Mouse (Mus musculus) G1E (cell line): ENCODE measurements around the gene Arhgap35.

Experiments
- CTCF ChIP-seq: IDR thresholded peaks from 2 replicates; pipeline ENCODE4 v1.5.1; 2012; ENCODE audit warnings: low read depth, low read length, inconsistent platforms, mixed read lengths
- TAL1 ChIP-seq: conservative IDR thresholded peaks from 2 replicates; pipeline ENCODE4 v1.6.1; 2012; ENCODE audit warnings: low read depth, low read length, inconsistent platforms, mixed read lengths

DNA sequence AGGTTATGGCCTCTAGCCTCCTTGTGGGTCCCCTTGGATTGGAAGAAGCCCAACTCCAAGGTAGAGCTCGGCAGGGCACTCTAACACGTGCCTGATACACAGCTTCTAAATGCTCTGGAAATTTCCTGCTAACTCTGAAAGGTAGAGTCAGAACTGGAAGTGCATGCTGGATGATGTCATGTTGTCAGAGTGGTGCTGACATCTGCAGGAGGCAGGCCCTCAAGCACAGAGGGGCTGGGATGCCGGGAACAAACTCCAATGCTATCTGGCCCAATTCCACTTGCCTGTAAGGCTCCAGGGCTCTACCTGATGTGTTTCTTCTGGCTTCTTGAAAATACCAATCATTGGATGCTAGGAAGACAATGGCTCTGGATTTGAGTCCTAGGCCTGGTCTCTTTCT, 89.3 kb downstream of the Arhgap35 start:
- TF ChIP-seq CTCF: no peak
- no peak for TF ChIP-seq TAL1
